Mouse (Mus musculus) forebrain, postnatal 0 days (tissue): Measurements from ENCODE around the gene Osbpl3. TPM values are rescaled to one million over a fixed set of nuclear protein-coding genes. Genes with fewer than 3 reads are reported as not detected.

Source experiments
- ATAC-seq: fragments of 200-750 bp; cut with Nextera tagmentation; 2 replicates; pipeline ENCODE4 v1.8.0; 2017; ENCODE audit warnings: mild to moderate bottlenecking, moderate library complexity
- DNase-seq: peaks from one replicate; pipeline ENCODE4 v3.0.0-alpha.2; 2015
- H3K27ac ChIP-seq: fragments of 300-500 bp; sonication (generic); 2 replicates; pipeline ENCODE4 v1.5.1; 2014; ENCODE audit warnings: low read depth, mild to moderate bottlenecking, antibody characterized with exemption, low read length, moderate library complexity, mixed read lengths
- H3K27me3 ChIP-seq: fragments of 300-500 bp; sonication (generic); 2 replicates; pipeline ENCODE4 v1.6.1; 2014; ENCODE audit warnings: mild to moderate bottlenecking, low read length, mixed read lengths; ENCODE audit not compliant: insufficient read depth
- H3K36me3 ChIP-seq: fragments of 300-500 bp; sonication (generic); 2 replicates; pipeline ENCODE4 v1.6.1; 2014; ENCODE audit warnings: mild to moderate bottlenecking, moderate library complexity; ENCODE audit not compliant: insufficient read depth
- H3K4me1 ChIP-seq: fragments of 300-500 bp; sonication (generic); 2 replicates; pipeline ENCODE4 v1.6.1; 2014; ENCODE audit warnings: antibody characterized with exemption; ENCODE audit not compliant: insufficient read depth
- H3K4me2 ChIP-seq: fragments of 300-500 bp; sonication (generic); 2 replicates; pipeline ENCODE4 v1.6.1; 2014; ENCODE audit warnings: low read depth, mild to moderate bottlenecking, moderate library complexity
- H3K4me3 ChIP-seq: fragments of 300-500 bp; sonication (generic); 2 replicates; pipeline ENCODE4 v1.5.1; 2014; ENCODE audit warnings: low read depth, low read length, mixed read lengths
- H3K9ac ChIP-seq: fragments of 300-500 bp; sonication (generic); 2 replicates; pipeline ENCODE4 v1.6.1; 2014; ENCODE audit warnings: mild to moderate bottlenecking
- H3K9me3 ChIP-seq: fragments of 300-500 bp; sonication (generic); 2 replicates; pipeline ENCODE4 v1.6.1; 2016; ENCODE audit warnings: low read length
- CTCF ChIP-seq: sonication (generic); IDR thresholded peaks from 2 replicates; pipeline ENCODE4 v1.5.1; 2016; ENCODE audit warnings: antibody characterized with exemption, control low read depth, low read depth
- WGBS: fragments of 180-500 bp; shearing (Covaris S2); extraction: QIAGEN DNeasy Blood & Tissue Kit; methylation state at CpG from one replicate; pipeline ENCODE4 v1.1.7; 2014; 5-methylcytosine and 5-hydroxymethylcytosine counted together
- polyA plus RNA-seq: library from polyadenylated mRNA; unstranded; fragments of >200 nt; fragmentation: Nextera tagmentation; extraction: Ambion mirVana; gene quantifications from 2 replicates; pipeline ENCODE4 v1.2.1, GENCODE M21; 2015
- total RNA-seq: library from RNA; depleted of rRNA; stranded (reverse); fragments of >200 nt; gene quantifications from 2 replicates; pipeline ENCODE4 v1.2.3, GENCODE M21; 2014

Gene Osbpl3
- total and polyA plus RNA-seq, 2 experiments from 2014 or later = 5.6 to 9.5 TPM

- no peak overlapping the region for H3K27ac ChIP-seq
- ATAC-seq (no peak), DNase-seq (no peak)
- 92% methylated on average over 9 of the region's 9 CpGs for WGBS
- no peak overlapping the region for H3K4me3 ChIP-seq
- no peaks in the 10 kb centered on the region for H3K4me1 ChIP-seq
- no peak overlapping the region for H3K4me2 ChIP-seq
- no peaks in the 10 kb centered on the region for H3K9me3 ChIP-seq
- H3K27me3 ChIP-seq = no peaks in the 10 kb centered on the region
- TF ChIP-seq CTCF = no peak
- H3K36me3 ChIP-seq = no peaks in the 10 kb centered on the region
- no peak overlapping the region for H3K9ac ChIP-seq
Observed at GRCm38 (mm10) chr6:50297671-50298070, 158.3 kb downstream of the Osbpl3 start.

- Histone ChIP-seq H3K4me3 (no peak overlapping the region), H3K27ac (no peak overlapping the region), H3K9me3 (no peaks in the 10 kb centered on the region), H3K27me3 (no peaks in the 10 kb centered on the region), H3K36me3 (no peaks in the 10 kb centered on the region), H3K4me2 (no peak overlapping the region), H3K4me1 (no peaks in the 10 kb centered on the region), H3K9ac (no peak overlapping the region)
- ATAC-seq = no peak
- WGBS = 64% methylated on average over 10 of the region's 10 CpGs
- no peak for TF ChIP-seq CTCF
- DNase-seq = no peak
Observed at GRCm38 (mm10) chr6:50295136-50295535, 160.9 kb downstream of the Osbpl3 start.

GRCm38 (mm10) chr6:50294128-50294527 lies 161.9 kb downstream of the Osbpl3 start:
- 44% methylated on average over 1 of the region's 1 CpGs for WGBS
- H3K4me3 ChIP-seq = no peak overlapping the region

GRCm38 (mm10) chr6:50291650-50292049 lies 164.4 kb downstream of the Osbpl3 start:
- DNase-seq (no peak), ATAC-seq (no peak)
- H3K27me3 ChIP-seq = no peaks in the 10 kb centered on the region
- WGBS = 92% methylated on average over 4 of the region's 4 CpGs
- H3K36me3 ChIP-seq = no peaks in the 10 kb centered on the region
- H3K9me3 ChIP-seq = no peaks in the 10 kb centered on the region
- TF ChIP-seq CTCF = no peak
- H3K27ac ChIP-seq = no peak overlapping the region
- H3K9ac ChIP-seq = no peak overlapping the region
- no peak overlapping the region for H3K4me3 ChIP-seq
- H3K4me2 ChIP-seq = no peak overlapping the region
- no peaks in the 10 kb centered on the region for H3K4me1 ChIP-seq

More at GRCm38 (mm10) chr6:50294128-50294527, 161.9 kb downstream of the Osbpl3 start:
- DNase-seq = peak; percentile 86
- no peaks in the 10 kb centered on the region for H3K27me3 ChIP-seq
- peak; percentile 68 for ATAC-seq
- no peak overlapping the region for H3K4me2 ChIP-seq
- H3K36me3 ChIP-seq = no peaks in the 10 kb centered on the region
- no peaks in the 10 kb centered on the region for H3K9me3 ChIP-seq
- no peak overlapping the region for H3K9ac ChIP-seq
- peak; percentile 96 for TF ChIP-seq CTCF
- no peak overlapping the region for H3K27ac ChIP-seq
- H3K4me1 ChIP-seq = no peaks in the 10 kb centered on the region

GRCm38 (mm10) chr6:50286881-50287280 lies 169.1 kb downstream of the Osbpl3 start:
- Histone ChIP-seq H3K9me3 (no peaks in the 10 kb centered on the region), H3K9ac (no peak overlapping the region), H3K36me3 (no peaks in the 10 kb centered on the region), H3K27ac (no peak overlapping the region), H3K4me1 (no peaks in the 10 kb centered on the region), H3K4me2 (no peak overlapping the region), H3K27me3 (no peaks in the 10 kb centered on the region), H3K4me3 (no peak overlapping the region)
- 79% methylated on average over 3 of the region's 3 CpGs for WGBS
- DNase-seq = no peak
- no peak for ATAC-seq
- no peak for TF ChIP-seq CTCF

- no peaks in the 10 kb centered on the region for H3K9me3 ChIP-seq
- no peak for TF ChIP-seq CTCF
- no peak overlapping the region for H3K27ac ChIP-seq
- no peaks in the 10 kb centered on the region for H3K4me1 ChIP-seq
- no peaks in the 10 kb centered on the region for H3K36me3 ChIP-seq
- ATAC-seq (no peak), DNase-seq (no peak)
- H3K27me3 ChIP-seq = no peaks in the 10 kb centered on the region
- no peak overlapping the region for H3K4me2 ChIP-seq
- no peak overlapping the region for H3K9ac ChIP-seq
- H3K4me3 ChIP-seq = no peak overlapping the region
- 92% methylated on average over 7 of the region's 7 CpGs for WGBS
Observed at GRCm38 (mm10) chr6:50279642-50280041, 176.4 kb downstream of the Osbpl3 start.

GRCm38 (mm10) chr6:50273947-50274346 lies 182.1 kb downstream of the Osbpl3 start:
- no peaks in the 10 kb centered on the region for H3K36me3 ChIP-seq
- ATAC-seq = no peak
- no peak for TF ChIP-seq CTCF

GRCm38 (mm10) chr6:50273416-50273815 lies 182.6 kb downstream of the Osbpl3 start:
- no peak for TF ChIP-seq CTCF
- whole genome bisulfite sequencing = 62% methylated on average over 1 of the region's 1 CpGs
- no peak for ATAC-seq

More at GRCm38 (mm10) chr6:50273947-50274346, 182.1 kb downstream of the Osbpl3 start:
- Histone ChIP-seq H3K4me1 (no peaks in the 10 kb centered on the region), H3K27ac (no peak overlapping the region), H3K4me2 (no peak overlapping the region), H3K9me3 (no peaks in the 10 kb centered on the region), H3K4me3 (no peak overlapping the region), H3K9ac (no peak overlapping the region), H3K27me3 (no peaks in the 10 kb centered on the region)
- WGBS = 88% methylated on average over 4 of the region's 4 CpGs
- no peak for DNase-seq

More at GRCm38 (mm10) chr6:50273416-50273815, 182.6 kb downstream of the Osbpl3 start:
- Histone ChIP-seq H3K36me3 (no peaks in the 10 kb centered on the region), H3K27ac (no peak overlapping the region), H3K4me3 (no peak overlapping the region), H3K9me3 (no peaks in the 10 kb centered on the region), H3K27me3 (no peaks in the 10 kb centered on the region), H3K9ac (no peak overlapping the region), H3K4me1 (no peaks in the 10 kb centered on the region), H3K4me2 (no peak overlapping the region)
- no peak for DNase-seq
